Mouse (Mus musculus) embryonic fibroblast, embryonic 13.5 days (primary cell): ENCODE measurements around the gene Srsf5.

Experiments
- CTCF ChIP-seq: IDR thresholded peaks from 2 replicates; pipeline ENCODE4 v1.5.1; 2011; ENCODE audit warnings: mild to moderate bottlenecking, control low read depth, low read length, moderate library complexity, borderline replicate concordance; ENCODE audit not compliant: insufficient read depth
- POLR2A ChIP-seq: IDR thresholded peaks from 2 replicates; pipeline ENCODE4 v1.6.1; 2011; ENCODE audit warnings: low read depth, mild to moderate bottlenecking, control low read depth, low read length, moderate library complexity

GRCm38 (mm10) chr12:80957961-80958360, 12.7 kb downstream of the Srsf5 start:
- TF ChIP-seq CTCF (no peak), POLR2A (no peak)
